Mouse (Mus musculus) embryonic fibroblast, embryonic 13.5 days (primary cell): ENCODE measurements around the gene Igsf11.

Source experiments
- CTCF ChIP-seq: IDR thresholded peaks from 2 replicates; pipeline ENCODE4 v1.5.1; 2011; ENCODE audit warnings: mild to moderate bottlenecking, control low read depth, low read length, moderate library complexity, borderline replicate concordance; ENCODE audit not compliant: insufficient read depth
- POLR2A ChIP-seq: IDR thresholded peaks from 2 replicates; pipeline ENCODE4 v1.6.1; 2011; ENCODE audit warnings: low read depth, mild to moderate bottlenecking, control low read depth, low read length, moderate library complexity

DNA sequence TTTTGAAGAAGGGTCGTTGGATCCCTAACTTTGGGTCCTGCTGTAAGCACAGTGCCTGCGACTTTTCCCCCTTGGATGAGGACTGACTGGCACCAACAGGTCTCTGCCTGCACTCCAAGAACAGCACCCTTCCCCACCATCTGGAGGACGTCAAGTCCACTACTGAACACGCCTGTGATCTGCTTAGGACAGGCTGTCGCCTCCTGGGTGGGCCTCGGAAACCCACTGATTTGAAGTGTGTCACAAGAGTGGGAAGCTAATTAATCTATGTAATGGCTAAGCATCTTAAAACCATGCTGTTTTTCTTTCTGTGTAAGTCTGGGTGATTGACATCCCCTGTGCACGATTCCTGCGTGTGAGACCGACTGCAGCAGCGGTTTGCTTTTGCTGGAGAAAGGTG lies 13.4 kb downstream of the Igsf11 start:
- TF ChIP-seq CTCF (no peak), POLR2A (no peak)
